ENCODE assay signal across 14 mouse cellular contexts in genomic region chr1:194635411-194635810, GRCm38 (mm10). TPM values are rescaled to one million over a fixed set of nuclear protein-coding genes. Genes with fewer than 3 reads are reported as not detected.
DNase-seq lines count a peak whose midpoint lies in the region; ATAC-seq and TF ChIP-seq lines count a peak whose summit lies in the region.
"Had no signal": no experiment of that assay in that cellular context is flagged by ENCODE, and none has a peak within 500 bp of the region (broad histone marks: within the 10 kb centered on the region; RNA-seq: fewer than 3 reads in every experiment).

No protein-coding gene starts in this region.

- no peak overlapping the region for H3K4me2 ChIP-seq in heart, embryonic 12.5 days
- H3K4me2 ChIP-seq in kidney, embryonic 15.5 days, result no peak overlapping the region
- no peak overlapping the region for H3K4me2 ChIP-seq in intestine, postnatal 0 days (replicated peaks; ENCODE audit: low read depth)
- H3K4me2 ChIP-seq: limb, embryonic 13.5 days; midbrain, embryonic 12.5 days had no signal

- no peaks in the 10 kb centered on the region for H3K27me3 ChIP-seq in heart, embryonic 12.5 days (replicated peaks)
- H3K27me3 ChIP-seq in kidney, embryonic 15.5 days, result no peaks in the 10 kb centered on the region
- H3K27me3 ChIP-seq in embryonic facial prominence, embryonic 10.5 days (replicated peaks; ENCODE audit: low read depth, poor library complexity, severe bottlenecking), result no peaks in the 10 kb centered on the region
- H3K27me3 ChIP-seq in intestine, postnatal 0 days (replicated peaks; ENCODE audit: control insufficient read depth, insufficient read depth, low read length), result no peaks in the 10 kb centered on the region
- H3K27me3 ChIP-seq: CH12.LX; limb, embryonic 13.5 days; midbrain, embryonic 12.5 days had no signal

- H3K4me1 ChIP-seq in heart, embryonic 12.5 days (replicated peaks), result peaks cover 40% of the 10 kb centered on the region
- H3K4me1 ChIP-seq in kidney, embryonic 15.5 days, result peaks cover 27% of the 10 kb centered on the region
- peaks cover 57% of the 10 kb centered on the region for H3K4me1 ChIP-seq in embryonic facial prominence, embryonic 10.5 days
- peaks cover 3% of the 10 kb centered on the region; the same call in 1 of the 2 replicates for H3K4me1 ChIP-seq in intestine, postnatal 0 days (replicated peaks; ENCODE audit: control insufficient read depth, insufficient read depth, low read length)

- ATAC-seq in heart, embryonic 12.5 days (ENCODE audit: insufficient number of reproducible peaks, low FRiP score), result no peak
- ATAC-seq in kidney, embryonic 15.5 days (replicated peaks; ENCODE audit: low FRiP score), result no peak
- no peak for ATAC-seq in intestine, postnatal 0 days

- no peaks in the 10 kb centered on the region for H3K36me3 ChIP-seq in heart, embryonic 12.5 days
- H3K36me3 ChIP-seq in kidney, embryonic 15.5 days, result no peaks in the 10 kb centered on the region
- H3K36me3 ChIP-seq in embryonic facial prominence, embryonic 10.5 days (replicated peaks), result no peaks in the 10 kb centered on the region
- H3K36me3 ChIP-seq in intestine, postnatal 0 days (ENCODE audit: control insufficient read depth, insufficient read depth), result no peaks in the 10 kb centered on the region
- H3K36me3 ChIP-seq: limb, embryonic 13.5 days; midbrain, embryonic 12.5 days had no signal

- H3K4me3 ChIP-seq in heart, embryonic 12.5 days, result no peak overlapping the region
- H3K4me3 ChIP-seq in kidney, embryonic 15.5 days (replicated peaks), result no peak overlapping the region
- no peak overlapping the region for H3K4me3 ChIP-seq in embryonic facial prominence, embryonic 10.5 days
- no peak overlapping the region for H3K4me3 ChIP-seq in intestine, postnatal 0 days (ENCODE audit: low read depth, low read length)
- H3K4me3 ChIP-seq: limb, embryonic 13.5 days; midbrain, embryonic 12.5 days had no signal

- no peaks in the 10 kb centered on the region for H3K9me3 ChIP-seq in heart, embryonic 12.5 days (replicated peaks)
- H3K9me3 ChIP-seq in kidney, embryonic 15.5 days (replicated peaks), result no peaks in the 10 kb centered on the region
- H3K9me3 ChIP-seq in embryonic facial prominence, embryonic 10.5 days, result no peaks in the 10 kb centered on the region
- H3K9me3 ChIP-seq in intestine, postnatal 0 days (ENCODE audit: control insufficient read depth), result no peaks in the 10 kb centered on the region
- H3K9me3 ChIP-seq: limb, embryonic 13.5 days; midbrain, embryonic 12.5 days had no signal

- DNase-seq in heart, postnatal 10 days, result no peak
- no peak for DNase-seq in kidney, adult 8-10 months
- peak; percentile 74 for DNase-seq in embryo, embryonic 10.5 days (ENCODE audit: low spot score)
- no peak for DNase-seq in embryonic facial prominence, embryonic 10.5 days (ENCODE audit: low spot score)
- DNase-seq: cerebellum, postnatal 25 days; lung, postnatal 10 days; thymus, postnatal 4 days had no signal

- 23% methylated on average over 1 of the region's 1 CpGs for WGBS in heart, embryonic 12.5 days
- WGBS in kidney, embryonic 15.5 days, result 9% methylated on average over 1 of the region's 1 CpGs
- 38% methylated on average over 1 of the region's 1 CpGs for WGBS in embryonic facial prominence, embryonic 10.5 days
- 35% methylated on average over 1 of the region's 1 CpGs for WGBS in intestine, postnatal 0 days

- intact Hi-C loops in heart, postnatal 10 days (cut with DNase I), result no loop called here

- TF ChIP-seq CTCF in intestine, postnatal 0 days (IDR thresholded peaks at IDR 0.05; ENCODE audit: low read depth), result no peak

- H3K9ac ChIP-seq in heart, embryonic 12.5 days, result no peak overlapping the region; the same call in 1 of the 2 replicates
- H3K9ac ChIP-seq in kidney, embryonic 15.5 days, result no peak overlapping the region
- no peak overlapping the region for H3K9ac ChIP-seq in intestine, postnatal 0 days (ENCODE audit: low read depth, low read length)
- H3K9ac ChIP-seq: limb, embryonic 13.5 days; midbrain, embryonic 12.5 days had no signal

- H3K27ac ChIP-seq in heart, embryonic 12.5 days (ENCODE audit: poor library complexity, severe bottlenecking), result peak overlapping the region; percentile 64; the same call in 1 of the 2 replicates
- H3K27ac ChIP-seq in kidney, embryonic 15.5 days, result peak overlapping the region; percentile 56; the same call in 1 of the 2 replicates
- H3K27ac ChIP-seq in embryonic facial prominence, embryonic 10.5 days (replicated peaks), result peak overlapping the region; percentile 51; the same call in 1 of the 2 replicates
- no peak overlapping the region for H3K27ac ChIP-seq in intestine, postnatal 0 days (ENCODE audit: low read depth, low read length)
- H3K27ac ChIP-seq: kidney, postnatal 0 days; limb, embryonic 13.5 days; midbrain, embryonic 12.5 days had no signal

RNA-seq across cellular contexts. Expression of gene Plxna2, which starts 17.4 kb away (rescaled TPM):
- 8.0 and 9.5 TPM in 2 replicates for polyA plus RNA-seq in heart, embryonic 12.5 days (2016; fragmentation: Nextera tagmentation; extraction: Ambion mirVana)
- 10 to 100 TPM; 25.5 to 34.6 TPM for total RNA-seq in heart, postnatal 10 days (2021)
- polyA plus RNA-seq in kidney, embryonic 15.5 days (2015; fragmentation: Nextera tagmentation; extraction: Ambion mirVana), result 5.7 and 6.3 TPM in 2 replicates
- 12.9 and 15.3 TPM in 2 replicates for polyA plus RNA-seq in embryonic facial prominence, embryonic 10.5 days (2016; fragmentation: Nextera tagmentation; extraction: Ambion mirVana)
- polyA plus RNA-seq in intestine, postnatal 0 days (2015; fragmentation: Nextera tagmentation; extraction: Ambion mirVana), result 4.1 and 4.6 TPM in 2 replicates
